Mouse (Mus musculus): ENCODE data around the gene Aicda. TPM values are rescaled to one million over a fixed set of nuclear protein-coding genes. Genes with fewer than 3 reads are reported as not detected.
"Not testable (repeated sequence)": the region's sequence is repeated elsewhere in the genome, so short reads cannot be mapped to it uniquely, and the experiment has no call there.

The Aicda gene
- polyA plus RNA-seq, 1 experiment from 2014 or later: not detected

DNA sequence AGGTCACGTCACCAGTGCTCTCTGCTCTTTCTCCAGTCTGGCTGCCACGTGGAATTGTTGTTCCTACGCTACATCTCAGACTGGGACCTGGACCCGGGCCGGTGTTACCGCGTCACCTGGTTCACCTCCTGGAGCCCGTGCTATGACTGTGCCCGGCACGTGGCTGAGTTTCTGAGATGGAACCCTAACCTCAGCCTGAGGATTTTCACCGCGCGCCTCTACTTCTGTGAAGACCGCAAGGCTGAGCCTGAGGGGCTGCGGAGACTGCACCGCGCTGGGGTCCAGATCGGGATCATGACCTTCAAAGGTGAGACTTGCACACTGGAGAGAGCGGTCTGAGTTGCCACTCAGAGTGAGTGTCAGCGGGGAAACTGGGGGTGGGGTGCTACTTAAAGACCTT lies 7.4 kb downstream of the Aicda start:
- Histone ChIP-seq H3K4me3 (no peak overlapping the region), H3K27me3 (ENCODE audit: insufficient read depth, poor library complexity, severe bottlenecking) (peaks cover 24% of the 10 kb centered on the region; the same call in 1 of the 2 replicates), H3K27ac (no peak overlapping the region), H3K4me1 (no peaks in the 10 kb centered on the region), H3K36me3 (no peaks in the 10 kb centered on the region), H3K9me3 (no peaks in the 10 kb centered on the region)
- DNase-seq (ENCODE audit: low spot score): no peak
- WGBS: 72% methylated on average over 20 of the region's 20 CpGs

GRCm38 (mm10) chr6:122562463-122562862 lies 8.9 kb downstream of the Aicda start:
- Histone ChIP-seq H3K27ac (no peak overlapping the region), H3K27me3 (ENCODE audit: insufficient read depth, poor library complexity, severe bottlenecking) (peaks cover 24% of the 10 kb centered on the region; the same call in 1 of the 2 replicates), H3K9me3 (no peaks in the 10 kb centered on the region), H3K4me3 (no peak overlapping the region), H3K4me1 (no peaks in the 10 kb centered on the region), H3K36me3 (no peaks in the 10 kb centered on the region)
- DNase-seq (ENCODE audit: low spot score): no peak
- WGBS: 3% methylated on average over 6 of the region's 6 CpGs

DNA sequence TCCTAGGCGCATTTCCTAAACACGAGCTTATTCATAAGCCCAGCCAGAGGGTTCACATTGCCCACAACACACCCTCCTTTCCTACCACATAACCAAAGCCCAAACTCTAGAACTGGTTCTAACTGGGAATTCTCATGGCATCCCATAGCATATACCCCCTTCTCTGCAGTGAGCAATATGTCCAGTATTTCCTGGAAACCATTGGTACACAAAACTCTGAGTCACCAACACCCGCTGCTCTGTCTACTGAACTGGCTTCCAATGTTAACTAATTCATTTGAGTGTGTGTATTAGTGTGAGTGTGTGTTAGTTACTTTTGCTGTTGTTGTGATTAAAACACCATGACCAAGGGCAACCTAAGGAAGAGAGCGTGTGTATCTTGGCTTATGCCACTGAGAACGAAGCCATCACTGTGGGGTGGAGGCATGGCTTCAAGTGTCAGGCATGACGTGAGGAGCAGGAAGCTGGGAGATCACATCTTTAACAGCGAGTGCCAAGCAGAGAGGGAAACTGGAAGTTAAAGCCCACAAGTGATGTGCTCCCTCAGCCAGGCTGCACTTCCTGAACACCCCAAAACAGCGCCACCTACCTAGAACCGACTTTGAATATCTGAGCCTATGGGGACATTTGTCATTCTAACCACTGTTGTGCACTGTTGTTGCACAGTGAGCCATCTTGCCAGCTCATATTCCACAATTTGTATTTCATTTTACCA lies 11.6 kb downstream of the Aicda start:
- H3K27me3 ChIP-seq (ENCODE audit: insufficient read depth, poor library complexity, severe bottlenecking): peaks cover 24% of the 10 kb centered on the region; the same call in 1 of the 2 replicates
- no peaks in the 10 kb centered on the region for H3K4me1 ChIP-seq
- H3K9me3 ChIP-seq: no peaks in the 10 kb centered on the region
- no peak overlapping the region for H3K27ac ChIP-seq
- no peak for DNase-seq (ENCODE audit: low spot score)
- WGBS: 84% methylated on average over 9 of the region's 9 CpGs
- no peaks in the 10 kb centered on the region for H3K36me3 ChIP-seq
- no peak overlapping the region for H3K4me3 ChIP-seq

- no peak overlapping the region for H3K27ac ChIP-seq
- H3K4me1 ChIP-seq: no peaks in the 10 kb centered on the region
- no peaks in the 10 kb centered on the region for H3K9me3 ChIP-seq
- WGBS: 50% methylated on average over 5 of the region's 5 CpGs
- H3K36me3 ChIP-seq: no peaks in the 10 kb centered on the region
- H3K27me3 ChIP-seq (ENCODE audit: insufficient read depth, poor library complexity, severe bottlenecking): no peaks in the 10 kb centered on the region; the same call in 1 of the 2 replicates
- no peak for DNase-seq (ENCODE audit: low spot score)
- no peak overlapping the region for H3K4me3 ChIP-seq
Observed at GRCm38 (mm10) chr6:122569113-122569512, 15.5 kb downstream of the Aicda start.

DNA sequence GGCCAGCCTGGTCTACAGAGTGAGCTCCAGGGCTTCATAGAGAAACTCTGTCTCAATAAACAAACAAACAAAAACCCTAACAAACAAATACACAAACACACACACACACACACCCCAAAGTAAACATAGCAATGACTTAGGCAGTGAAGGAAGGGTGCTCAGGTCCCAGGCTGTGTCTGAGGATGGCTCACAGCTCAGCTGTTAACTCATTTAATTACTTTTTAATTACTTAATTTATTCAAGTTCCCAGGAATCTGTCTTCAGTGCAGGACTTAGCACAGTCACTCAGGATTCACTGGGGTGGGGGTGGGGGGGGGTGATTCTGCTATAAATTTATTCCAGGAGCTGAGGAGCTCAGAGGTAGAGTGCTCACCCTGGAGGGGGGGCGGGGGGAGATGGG lies 16.2 kb downstream of the Aicda start:
- Histone ChIP-seq H3K9me3 (no peaks in the 10 kb centered on the region), H3K36me3 (no peaks in the 10 kb centered on the region), H3K4me1 (no peaks in the 10 kb centered on the region), H3K27me3 (ENCODE audit: insufficient read depth, poor library complexity, severe bottlenecking) (no peaks in the 10 kb centered on the region), H3K4me3 (no peak overlapping the region), H3K27ac (no peak overlapping the region)
- DNase-seq (ENCODE audit: low spot score): no peak
- WGBS: 83% methylated on average over 1 of the region's 1 CpGs

DNA sequence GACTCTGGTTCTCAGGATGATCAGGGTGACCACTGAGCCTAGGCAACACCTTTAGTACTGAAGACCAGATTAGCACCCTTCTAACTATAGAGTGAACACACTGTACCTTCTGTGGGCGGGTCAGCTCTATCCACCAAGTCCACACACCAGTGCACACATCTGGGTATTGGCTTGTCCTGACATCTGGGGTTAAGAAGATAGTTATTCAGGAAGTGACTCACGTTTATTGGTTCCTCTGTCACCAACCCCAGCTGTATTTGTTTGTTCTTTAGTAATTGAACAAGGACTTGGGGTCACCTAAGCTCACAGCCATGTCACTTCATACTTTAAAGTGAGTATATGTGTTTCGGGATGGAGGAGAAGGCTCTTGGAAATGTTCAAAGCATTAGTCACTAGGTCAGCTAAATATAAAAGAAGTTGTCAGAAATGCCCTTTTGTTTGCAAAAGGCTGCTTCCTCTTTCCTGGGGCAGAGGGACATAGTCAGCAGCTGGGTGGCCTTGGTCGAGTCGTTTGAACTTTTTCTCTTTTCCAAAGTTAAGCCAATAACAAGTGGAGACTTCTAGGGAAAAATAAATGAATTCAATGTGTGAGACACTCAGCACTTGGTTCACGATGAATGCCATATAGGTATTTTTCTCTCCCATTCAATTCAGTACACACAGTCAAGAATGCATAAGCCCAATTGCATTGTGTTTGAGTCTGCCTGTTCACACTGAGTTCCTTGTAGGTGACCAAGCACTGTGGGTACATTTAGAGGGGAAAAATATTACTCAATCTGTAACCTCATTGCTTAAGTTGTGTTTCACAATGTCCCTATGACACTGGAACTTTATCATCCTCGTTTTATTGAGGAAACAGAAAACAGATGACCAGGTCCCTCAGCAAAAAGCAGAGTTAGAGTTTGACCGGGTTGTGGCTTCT lies 17.4 kb downstream of the Aicda start:
- H3K4me1 ChIP-seq: no peaks in the 10 kb centered on the region
- DNase-seq (ENCODE audit: low spot score): no peak
- H3K9me3 ChIP-seq: no peaks in the 10 kb centered on the region
- 69% methylated on average over 8 of the region's 8 CpGs for WGBS
- H3K36me3 ChIP-seq: no peaks in the 10 kb centered on the region
- no peak overlapping the region for H3K27ac ChIP-seq
- no peaks in the 10 kb centered on the region for H3K27me3 ChIP-seq (ENCODE audit: insufficient read depth, poor library complexity, severe bottlenecking)
- H3K4me3 ChIP-seq: no peak overlapping the region

DNA sequence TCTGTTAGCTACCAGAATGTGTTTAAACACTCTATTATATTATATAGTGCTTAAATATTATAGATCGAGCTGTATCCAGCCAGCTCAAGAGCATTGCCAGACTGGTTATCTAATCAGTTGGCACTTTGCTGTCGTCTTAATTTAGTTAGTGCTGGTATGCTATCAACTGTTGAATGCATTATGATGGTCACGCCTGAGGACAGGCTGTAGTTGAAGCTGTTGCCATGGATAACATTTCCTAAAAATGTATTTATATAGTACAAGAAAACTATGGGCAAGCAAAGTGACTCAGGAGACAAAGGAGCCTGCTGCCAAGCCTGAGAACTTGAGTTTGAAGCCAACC lies 18.0 kb downstream of the Aicda start:
- H3K4me3 ChIP-seq: no peak overlapping the region
- no peak for DNase-seq (ENCODE audit: low spot score)
- H3K27ac ChIP-seq: no peak overlapping the region
- H3K4me1 ChIP-seq: no peaks in the 10 kb centered on the region
- H3K36me3 ChIP-seq: no peaks in the 10 kb centered on the region
- no peaks in the 10 kb centered on the region for H3K27me3 ChIP-seq (ENCODE audit: insufficient read depth, poor library complexity, severe bottlenecking)
- H3K9me3 ChIP-seq: no peaks in the 10 kb centered on the region
- 46% methylated on average over 3 of the region's 3 CpGs for WGBS

GRCm38 (mm10) chr6:122575037-122575436 lies 21.4 kb downstream of the Aicda start:
- H3K27ac ChIP-seq; H3K9me3 ChIP-seq; H3K4me1 ChIP-seq; DNase-seq (ENCODE audit: low spot score); H3K4me3 ChIP-seq; H3K36me3 ChIP-seq; H3K27me3 ChIP-seq (ENCODE audit: insufficient read depth, poor library complexity, severe bottlenecking): not testable (repeated sequence)
- WGBS: 94% methylated on average over 1 of the region's 1 CpGs

GRCm38 (mm10) chr6:122577030-122577429 lies 23.4 kb downstream of the Aicda start:
- Histone ChIP-seq H3K4me3 (no peak overlapping the region), H3K36me3 (no peaks in the 10 kb centered on the region), H3K27ac (no peak overlapping the region), H3K4me1 (no peaks in the 10 kb centered on the region), H3K27me3 (ENCODE audit: insufficient read depth, poor library complexity, severe bottlenecking) (no peaks in the 10 kb centered on the region), H3K9me3 (no peaks in the 10 kb centered on the region)
- WGBS: 87% methylated on average over 3 of the region's 3 CpGs
- DNase-seq (ENCODE audit: low spot score): no peak

DNA sequence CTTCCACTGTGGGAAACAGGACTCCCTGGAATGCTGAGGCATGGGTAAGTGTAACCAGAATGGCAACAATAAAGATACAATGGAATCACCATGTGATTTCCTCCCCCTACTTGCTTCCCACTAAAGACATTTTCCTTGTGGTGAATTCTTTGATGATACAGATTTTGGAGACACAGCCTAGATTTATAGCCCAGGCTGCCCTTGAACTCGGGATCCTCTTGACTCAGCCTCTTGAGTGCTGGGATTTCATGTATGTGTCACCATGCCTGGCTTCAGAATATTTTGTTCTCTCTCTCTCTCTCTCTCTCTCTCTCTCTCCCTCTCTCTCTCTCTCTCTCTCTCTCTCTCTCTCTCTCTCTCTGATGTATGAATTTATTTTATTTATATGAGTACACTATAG lies 25.5 kb downstream of the Aicda start:
- DNase-seq (ENCODE audit: low spot score): no peak
- H3K9me3 ChIP-seq: no peaks in the 10 kb centered on the region
- 82% methylated on average over 1 of the region's 1 CpGs for WGBS
- H3K27me3 ChIP-seq (ENCODE audit: insufficient read depth, poor library complexity, severe bottlenecking): no peaks in the 10 kb centered on the region
- H3K36me3 ChIP-seq: no peaks in the 10 kb centered on the region
- H3K4me3 ChIP-seq: no peak overlapping the region
- no peaks in the 10 kb centered on the region for H3K4me1 ChIP-seq
- no peak overlapping the region for H3K27ac ChIP-seq

- Histone ChIP-seq H3K36me3 (no peaks in the 10 kb centered on the region), H3K4me1 (no peaks in the 10 kb centered on the region), H3K4me3 (no peak overlapping the region), H3K27me3 (ENCODE audit: insufficient read depth, poor library complexity, severe bottlenecking) (no peaks in the 10 kb centered on the region), H3K9me3 (no peaks in the 10 kb centered on the region), H3K27ac (no peak overlapping the region)
- WGBS: 85% methylated on average over 13 of the region's 13 CpGs
- no peak for DNase-seq (ENCODE audit: low spot score)
Observed at GRCm38 (mm10) chr6:122591027-122591758, 37.6 kb downstream of the Aicda start.

GRCm38 (mm10) chr6:122592905-122593304 lies 39.3 kb downstream of the Aicda start:
- H3K36me3 ChIP-seq: no peaks in the 10 kb centered on the region
- no peaks in the 10 kb centered on the region for H3K9me3 ChIP-seq
- no peaks in the 10 kb centered on the region for H3K4me1 ChIP-seq
- no peak overlapping the region for H3K27ac ChIP-seq
- no peak overlapping the region for H3K4me3 ChIP-seq
- WGBS: 82% methylated on average over 2 of the region's 2 CpGs
- H3K27me3 ChIP-seq (ENCODE audit: insufficient read depth, poor library complexity, severe bottlenecking): no peaks in the 10 kb centered on the region
- DNase-seq (ENCODE audit: low spot score): no peak

- no peak overlapping the region for H3K4me3 ChIP-seq
- no peaks in the 10 kb centered on the region for H3K36me3 ChIP-seq
- 24% methylated on average over 7 of the region's 7 CpGs for WGBS
- no peaks in the 10 kb centered on the region for H3K9me3 ChIP-seq
- H3K27me3 ChIP-seq (ENCODE audit: insufficient read depth, poor library complexity, severe bottlenecking): no peaks in the 10 kb centered on the region
- no peaks in the 10 kb centered on the region for H3K4me1 ChIP-seq
- no peak overlapping the region for H3K27ac ChIP-seq
- no peak for DNase-seq (ENCODE audit: low spot score)
Observed at GRCm38 (mm10) chr6:122595637-122596036, 42.0 kb downstream of the Aicda start.

All from heart, embryonic 10.5 days (tissue).